Mouse (Mus musculus) CH12.LX (cell line): Measurements from ENCODE around the gene Cntn4. TPM values are rescaled to one million over a fixed set of nuclear protein-coding genes. Genes with fewer than 3 reads are reported as not detected.

Experiments
- DNase-seq: peaks from one replicate; pipeline ENCODE4 v3.0.0-alpha.2; 2013; ENCODE audit errors: extremely low read depth
- H3K27ac ChIP-seq: 2 replicates; pipeline ENCODE4 v1.5.1; 2012; ENCODE audit warnings: low read depth, mild to moderate bottlenecking, control low read depth, moderate library complexity; ENCODE audit not compliant: insufficient read depth
- H3K27me3 ChIP-seq: replicated peaks from 2 replicates; pipeline ENCODE3; 2012; ENCODE audit warnings: inconsistent platforms
- H3K36me3 ChIP-seq, 2 experiments: replicated peaks in 1 of 2; 2 replicates each; pipeline versions ENCODE3 to v1.6.1; 2012; ENCODE audit warnings: inconsistent platforms in 1 of 2, low read length in 1 of 2, mild to moderate bottlenecking in 1 of 2, mixed read lengths in 1 of 2, moderate library complexity in 1 of 2; ENCODE audit not compliant: control insufficient read depth in 1 of 2, insufficient read depth in 1 of 2
- H3K4me1 ChIP-seq, 2 experiments: 2 replicates each; pipeline ENCODE4 v1.6.1; 2012; ENCODE audit warnings: inconsistent platforms in 1 of 2, moderate library complexity in 1 of 2; ENCODE audit not compliant: insufficient read depth in 2 of 2, control insufficient read depth in 1 of 2
- H3K4me2 ChIP-seq: 2 replicates; pipeline ENCODE4 v1.6.1; 2012; ENCODE audit warnings: low read depth, mild to moderate bottlenecking, control low read depth; ENCODE audit not compliant: poor library complexity, insufficient read depth, severe bottlenecking
- H3K4me3 ChIP-seq, 3 experiments: fragments of 150-350 bp in 1 of 3; sonication (generic) in 1 of 3; replicated peaks in 1 of 3; 2 replicates each; pipeline versions ENCODE3 to v1.5.1; 2011 to 2012; ENCODE audit warnings: low read depth in 2 of 3, low read length in 2 of 3, mild to moderate bottlenecking in 2 of 3, moderate library complexity in 2 of 3, control low read depth in 1 of 3, improper control_type of control experiment in 1 of 3, inconsistent platforms in 1 of 3, mixed read lengths in 1 of 3; ENCODE audit not compliant: poor library complexity in 1 of 3
- H3K79me2 ChIP-seq: replicated peaks from 2 replicates; pipeline ENCODE4 v1.6.1; 2012; ENCODE audit warnings: mild to moderate bottlenecking, moderate library complexity; ENCODE audit not compliant: control insufficient read depth, poor library complexity, insufficient read depth, severe bottlenecking; ENCODE audit errors: extremely low read depth
- H3K9ac ChIP-seq: 2 replicates; pipeline ENCODE4 v1.6.1; 2012; ENCODE audit warnings: low read depth, mild to moderate bottlenecking, control low read depth, moderate library complexity; ENCODE audit not compliant: insufficient read depth
- H3K9me3 ChIP-seq: replicated peaks from 2 replicates; pipeline ENCODE3; 2012; ENCODE audit warnings: low read length, inconsistent platforms, mixed read lengths
- CHD1 ChIP-seq: IDR thresholded peaks from 2 replicates; pipeline ENCODE4 v1.6.1; 2012; ENCODE audit warnings: low read depth, low read length, improper control_type of control experiment, inconsistent platforms
- CHD2 ChIP-seq: IDR thresholded peaks from 2 replicates; pipeline ENCODE4 v1.6.1; 2011; ENCODE audit warnings: low read length, improper control_type of control experiment
- HCFC1 ChIP-seq: IDR thresholded peaks from 2 replicates; pipeline ENCODE4 v1.6.1; 2012; ENCODE audit warnings: low read depth, mild to moderate bottlenecking, inconsistent platforms, low read length, improper control_type of control experiment
- JUN ChIP-seq: IDR thresholded peaks from 2 replicates; pipeline ENCODE4 v1.6.1; 2011; ENCODE audit warnings: low read depth, mild to moderate bottlenecking, low read length, improper control_type of control experiment, moderate library complexity; ENCODE audit not compliant: insufficient read depth
- JUND ChIP-seq: conservative IDR thresholded peaks from 2 replicates; pipeline ENCODE4 v1.6.1; 2011; ENCODE audit warnings: low read depth, low read length, improper control_type of control experiment
- KAT2A ChIP-seq: IDR thresholded peaks from 2 replicates; pipeline ENCODE4 v1.6.1; 2012; ENCODE audit warnings: low read length, improper control_type of control experiment, inconsistent platforms; ENCODE audit not compliant: insufficient replicate concordance
- MAX ChIP-seq: IDR thresholded peaks from 2 replicates; pipeline ENCODE4 v1.6.1; 2011; ENCODE audit warnings: low read length, improper control_type of control experiment
- MAZ ChIP-seq: IDR thresholded peaks from 2 replicates; pipeline ENCODE4 v1.6.1; 2012; ENCODE audit warnings: low read depth, mild to moderate bottlenecking, inconsistent platforms, low read length, improper control_type of control experiment, moderate library complexity
- MXI1 ChIP-seq: IDR thresholded peaks from 2 replicates; pipeline ENCODE4 v1.6.1; 2011; ENCODE audit warnings: mild to moderate bottlenecking, low read depth, low read length, improper control_type of control experiment
- MYC ChIP-seq: IDR thresholded peaks from 2 replicates; pipeline ENCODE4 v1.6.1; 2011; ENCODE audit warnings: low read depth, mild to moderate bottlenecking, improper control_type of control experiment, low read length
- NRF1 ChIP-seq: IDR thresholded peaks from 2 replicates; pipeline ENCODE4 v1.6.1; 2014; ENCODE audit warnings: low read depth, mild to moderate bottlenecking, inconsistent platforms, low read length, improper control_type of control experiment, moderate library complexity
- POLR2A ChIP-seq: IDR thresholded peaks from 2 replicates; pipeline ENCODE4 v1.6.1; 2011; ENCODE audit warnings: low read depth, mild to moderate bottlenecking, improper control_type of control experiment, low read length
- RAD21 ChIP-seq: IDR thresholded peaks from 2 replicates; pipeline ENCODE4 v1.6.1; 2011; ENCODE audit warnings: low read depth, mild to moderate bottlenecking, low read length, improper control_type of control experiment, moderate library complexity
- RCOR1 ChIP-seq: conservative IDR thresholded peaks from 2 replicates; pipeline ENCODE4 v1.6.1; 2012; ENCODE audit warnings: low read depth, mild to moderate bottlenecking, inconsistent platforms, low read length, improper control_type of control experiment
- TBP ChIP-seq: conservative IDR thresholded peaks from 2 replicates; pipeline ENCODE4 v1.6.1; 2011; ENCODE audit warnings: low read depth, low read length, improper control_type of control experiment
- ZMIZ1 ChIP-seq: IDR thresholded peaks from 2 replicates; pipeline ENCODE4 v1.6.1; 2012; ENCODE audit warnings: low read depth, mild to moderate bottlenecking, inconsistent platforms, low read length, improper control_type of control experiment
- ZNF384 ChIP-seq: IDR thresholded peaks from 2 replicates; pipeline ENCODE4 v1.6.1; 2012; ENCODE audit warnings: low read depth, low read length, improper control_type of control experiment, inconsistent platforms
- dilution Hi-C: fragments of 300-500 bp; cut with MboI; formaldehyde crosslinking; loops from 2 replicates; pipeline ENCODE4 v1.14.3; 2020; ENCODE audit warnings: low sequenced_read_pairs; ENCODE audit not compliant: extremely low pct_unique_long_range_greater_than_20kb, extremely low pct_ligation_motif_present
- in situ Hi-C: fragments of 300-500 bp; cut with MboI; formaldehyde crosslinking; loops from 3 replicates; pipeline ENCODE4 v1.14.3; 2019; ENCODE audit warnings: low sequenced_read_pairs, low pct_ligation_motif_present, low pct_unique_long_range_greater_than_20kb, mixed read lengths
- polyA plus RNA-seq: library from polyadenylated mRNA; unstranded; fragments of >175 nt; gene quantifications from 2 replicates; pipeline ENCODE4 v1.2.1, GENCODE M21; 2012; ENCODE audit warnings: low read depth; ENCODE audit not compliant: insufficient read length
- total RNA-seq, 2 experiments: library from RNA; depleted of rRNA; stranded (reverse); fragments of 300-350 nt in 1 of 2; fragments of >200 nt in 1 of 2; gene quantifications; 2 replicates each; pipeline ENCODE4 v1.2.3; 2012 to 2014

The Cntn4 gene
- total and polyA plus RNA-seq, 3 experiments = 0.14 TPM; not detected in 2

DNA sequence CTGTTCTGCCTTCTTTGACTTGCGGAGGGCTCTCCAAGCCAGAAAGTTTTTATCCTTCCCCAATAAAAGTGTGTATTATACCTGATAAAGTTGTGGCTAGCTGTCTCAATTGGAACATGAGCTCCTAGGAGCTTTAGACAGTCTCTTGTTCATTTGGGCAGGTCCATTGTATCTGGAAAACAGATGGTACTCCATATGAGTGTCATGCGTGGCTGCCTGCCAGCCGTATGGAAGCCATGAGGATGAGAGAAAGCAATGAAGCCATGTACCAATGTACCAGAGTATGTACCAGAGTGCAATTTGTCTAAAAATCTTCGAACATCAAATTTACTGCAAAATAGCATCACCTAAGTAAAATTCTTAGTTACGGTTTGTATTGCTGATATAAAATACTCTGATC lies 500.1 kb downstream of the Cntn4 start:
- dilution Hi-C loops = no loop called here
- Histone ChIP-seq H3K4me3 (no peak overlapping the region), H3K9ac (no peak overlapping the region), H3K36me3 (no peaks in the 10 kb centered on the region), H3K27me3 (no peaks in the 10 kb centered on the region), H3K4me2 (no peak overlapping the region), H3K79me2 (no peaks in the 10 kb centered on the region), H3K9me3 (no peaks in the 10 kb centered on the region), H3K27ac (no peak overlapping the region), H3K4me1 (no peaks in the 10 kb centered on the region)
- in situ Hi-C loops = no loop called here
- no peak for DNase-seq
- TF ChIP-seq ZMIZ1 (no peak), TBP (no peak), MXI1 (no peak), KAT2A (no peak), MYC (no peak), RCOR1 (no peak), ZNF384 (no peak), JUN (no peak), HCFC1 (no peak), JUND (no peak), NRF1 (no peak)

DNA sequence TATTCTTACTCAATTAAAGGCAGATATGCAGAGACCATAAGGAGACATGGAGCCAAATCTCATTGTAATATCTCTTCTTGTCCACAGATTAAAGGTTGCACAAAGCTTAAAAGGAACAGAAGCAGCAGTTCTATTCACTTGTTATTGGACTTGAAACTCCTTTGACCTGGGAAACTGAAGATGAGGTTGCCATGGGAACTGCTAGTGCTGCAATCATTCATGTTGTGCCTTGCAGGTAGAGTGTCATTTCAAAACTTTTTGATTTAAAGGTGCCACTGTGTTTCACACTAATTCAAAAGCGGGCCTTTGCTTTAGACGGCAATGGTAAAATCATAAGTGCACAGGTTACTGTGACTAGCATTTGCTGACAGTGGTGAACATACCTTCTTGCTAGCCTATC lies 504.1 kb downstream of the Cntn4 start:
- dilution Hi-C loops (no loop called here), in situ Hi-C loops (no loop called here)
- no peaks in the 10 kb centered on the region for H3K79me2 ChIP-seq
- DNase-seq = no peak
- H3K4me1 ChIP-seq = no peaks in the 10 kb centered on the region
- H3K9me3 ChIP-seq = no peaks in the 10 kb centered on the region
- H3K36me3 ChIP-seq = no peaks in the 10 kb centered on the region
- H3K9ac ChIP-seq = no peak overlapping the region
- no peak overlapping the region for H3K27ac ChIP-seq
- TF ChIP-seq CHD2 (no peak), ZMIZ1 (no peak), MAZ (no peak), CHD1 (no peak), MXI1 (no peak), MAX (no peak)
- no peak overlapping the region for H3K4me3 ChIP-seq
- no peak overlapping the region for H3K4me2 ChIP-seq
- no peaks in the 10 kb centered on the region for H3K27me3 ChIP-seq

DNA sequence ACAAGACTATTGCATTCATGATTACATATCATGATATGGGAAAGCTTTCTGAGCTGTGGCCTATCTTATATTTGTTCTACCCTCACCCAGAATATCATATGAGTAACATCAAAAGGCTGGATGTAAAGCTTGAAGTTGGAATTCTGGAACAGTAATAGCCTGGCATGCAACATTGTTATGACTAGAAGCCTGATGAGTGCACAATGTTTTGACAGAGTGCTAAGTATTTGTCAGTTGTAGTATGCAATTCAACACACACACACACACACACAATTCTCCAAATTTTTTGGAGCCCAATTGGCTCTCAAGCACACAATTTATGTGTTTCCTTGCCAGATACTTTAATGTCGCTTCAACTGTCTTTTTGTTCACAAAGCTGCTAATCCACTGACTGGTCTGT lies 523.5 kb downstream of the Cntn4 start:
- H3K4me2 ChIP-seq = no peak overlapping the region
- in situ Hi-C loops = no loop called here
- no peaks in the 10 kb centered on the region for H3K79me2 ChIP-seq
- H3K27me3 ChIP-seq = no peaks in the 10 kb centered on the region
- no peak overlapping the region for H3K27ac ChIP-seq
- no peaks in the 10 kb centered on the region for H3K4me1 ChIP-seq
- TF ChIP-seq JUN (no peak), RAD21 (no peak), POLR2A (no peak)
- no peak for DNase-seq
- H3K9ac ChIP-seq = no peak overlapping the region
- dilution Hi-C loops = no loop called here
- H3K36me3 ChIP-seq = no peaks in the 10 kb centered on the region
- H3K4me3 ChIP-seq = no peak overlapping the region
- no peaks in the 10 kb centered on the region for H3K9me3 ChIP-seq
